Mouse (Mus musculus): ENCODE measurements at regions not wholly inside any gene's neighbourhood (a gene's known extent, or its start where the extent isn't known, plus 50 kb on each side); places are given as distances from the start of the nearest gene placed in this dataset.
"Not testable (repeated sequence)": the region's sequence is repeated elsewhere in the genome, so short reads cannot be mapped to it uniquely, and the experiment has no call there.

GRCm38 (mm10) chr6:16765354-16765753 lies 132.9 kb downstream of the Tfec start:
- no peak for DNase-seq

DNA sequence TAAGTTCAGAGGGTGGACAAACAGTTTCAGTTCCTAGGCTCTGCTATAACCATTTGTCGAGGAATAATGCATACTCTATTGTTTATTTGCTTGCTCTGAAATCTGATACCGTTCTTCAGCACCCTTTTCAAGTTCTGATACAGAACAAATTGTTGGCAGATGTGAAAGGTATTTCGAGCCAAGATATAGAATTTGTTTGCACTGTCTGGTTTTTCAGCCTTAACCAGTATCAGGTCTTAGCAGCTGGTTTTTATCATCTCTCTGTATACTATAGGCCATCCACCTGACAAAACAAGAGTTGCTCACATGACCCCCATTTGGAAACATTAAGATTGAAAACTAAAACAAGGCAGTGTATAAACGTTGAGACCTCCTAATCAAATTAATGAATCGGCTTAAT lies 133.5 kb downstream of the Tfec start:
- no peak for DNase-seq

- DNase-seq = not testable (repeated sequence)
Observed at GRCm38 (mm10) chr6:16755044-16755443, 143.2 kb downstream of the Tfec start.

DNA sequence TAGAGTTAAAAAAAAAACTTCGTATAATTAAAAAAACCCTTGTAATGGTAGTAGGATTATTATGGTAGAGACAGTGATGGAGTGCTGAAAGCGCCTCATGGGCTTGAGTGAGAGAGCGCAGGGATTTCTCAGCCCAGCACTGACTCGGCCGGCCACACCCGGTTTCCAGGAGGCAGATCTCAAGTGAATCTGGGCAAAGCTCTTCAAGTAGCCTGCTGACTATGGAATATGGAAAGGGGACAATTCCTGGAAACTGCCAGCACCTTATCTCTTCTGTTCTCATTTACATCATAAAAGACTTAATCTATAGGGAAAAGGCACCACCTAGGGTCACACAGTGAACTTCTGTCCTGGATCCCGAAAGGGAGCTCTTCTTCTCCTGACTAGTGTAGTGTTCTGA lies 165.1 kb downstream of the Tfec start:
- DNase-seq = no peak

GRCm38 (mm10) chr6:16732095-16732494 lies 166.1 kb downstream of the Tfec start:
- no peak for DNase-seq

GRCm38 (mm10) chr6:16727256-16727890 lies 170.9 kb downstream of the Tfec start:
- DNase-seq = no peak

- no peak for DNase-seq
Observed at GRCm38 (mm10) chr6:16725256-16725655, 173.0 kb downstream of the Tfec start.

DNA sequence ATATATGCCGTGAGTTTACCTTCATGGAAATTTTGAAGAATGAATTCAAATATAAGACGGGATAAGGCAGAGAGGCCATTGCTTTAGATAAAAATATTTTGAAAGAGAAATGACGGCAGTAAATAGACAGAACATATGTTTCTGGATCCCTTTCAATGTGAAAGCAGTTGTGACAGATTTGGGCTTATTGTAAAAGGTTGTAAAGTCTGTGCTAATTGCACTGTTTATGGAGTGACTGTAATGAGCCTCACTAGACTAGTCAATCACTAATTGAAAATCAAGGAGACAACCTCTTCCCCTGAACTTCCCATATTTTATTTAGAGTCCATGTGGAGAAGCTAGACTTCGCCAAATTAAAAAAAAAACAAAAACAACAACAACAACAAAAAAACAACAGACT lies 193.7 kb downstream of the Tfec start:
- no peak for DNase-seq

GRCm38 (mm10) chr6:16703412-16703746 lies 194.9 kb downstream of the Tfec start:
- no peak for DNase-seq

GRCm38 (mm10) chr6:16702706-16703411 lies 195.4 kb downstream of the Tfec start:
- no peak for DNase-seq

DNA sequence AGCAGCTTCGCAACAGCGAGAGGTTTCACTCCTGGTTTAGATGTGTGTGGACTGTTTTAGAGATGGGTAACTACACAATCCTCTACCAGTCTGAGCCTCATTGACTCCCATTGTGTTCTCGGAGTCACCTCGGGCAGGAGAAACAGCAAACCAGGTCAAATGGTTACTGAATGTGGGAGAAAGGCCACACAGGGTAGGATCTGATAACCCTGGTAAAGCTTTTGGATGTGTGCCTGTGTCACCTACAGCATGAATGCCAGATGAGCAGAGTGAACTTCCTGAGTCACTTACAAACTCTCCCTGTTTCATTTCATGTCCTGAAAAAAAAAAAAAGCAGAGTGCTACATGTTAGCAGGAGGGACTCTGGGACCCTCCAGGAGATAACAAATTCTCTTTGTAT lies 201.0 kb downstream of the Tfec start:
- no peak for DNase-seq

DNA sequence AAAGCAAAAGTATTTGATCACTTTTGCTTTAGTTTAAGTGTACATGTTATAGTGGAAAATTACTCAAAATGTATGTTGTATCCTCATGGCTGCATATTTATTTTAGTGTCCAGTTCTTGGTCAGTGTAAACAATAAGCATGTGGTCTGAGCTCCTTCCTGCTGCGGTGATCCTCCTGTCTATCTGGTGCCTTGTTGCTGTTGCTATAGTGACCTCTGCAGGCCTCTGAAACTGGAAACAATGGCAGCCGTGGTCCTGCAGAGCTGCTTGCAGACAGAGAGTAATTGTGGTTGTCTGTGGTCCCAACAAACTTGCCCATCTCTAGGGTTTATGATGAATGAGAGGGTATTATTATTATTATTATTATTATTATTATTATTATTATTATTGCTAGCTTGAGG lies 230.2 kb downstream of the Tfec start:
- peak; percentile 5 to 8 for DNase-seq

DNA sequence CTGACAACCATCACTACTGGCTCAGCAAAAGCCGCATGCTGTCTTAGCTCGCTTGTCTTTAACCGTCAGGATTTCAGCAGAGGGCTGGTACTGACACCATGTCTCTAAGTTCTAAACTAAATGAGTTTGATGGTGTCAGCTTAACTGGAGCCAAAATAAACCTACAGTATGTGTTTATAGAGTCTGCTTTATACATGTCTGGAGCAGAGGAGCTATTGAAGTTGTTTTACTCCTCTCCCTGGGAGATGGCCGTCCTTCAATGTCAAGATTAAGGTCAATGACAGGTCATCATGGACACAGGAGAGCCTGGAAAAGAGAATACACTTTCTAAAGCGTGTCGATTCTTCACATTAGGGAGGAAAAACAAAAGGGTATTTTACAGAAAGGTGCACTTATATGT lies 231.0 kb downstream of the Tfec start:
- no peak for DNase-seq

DNA sequence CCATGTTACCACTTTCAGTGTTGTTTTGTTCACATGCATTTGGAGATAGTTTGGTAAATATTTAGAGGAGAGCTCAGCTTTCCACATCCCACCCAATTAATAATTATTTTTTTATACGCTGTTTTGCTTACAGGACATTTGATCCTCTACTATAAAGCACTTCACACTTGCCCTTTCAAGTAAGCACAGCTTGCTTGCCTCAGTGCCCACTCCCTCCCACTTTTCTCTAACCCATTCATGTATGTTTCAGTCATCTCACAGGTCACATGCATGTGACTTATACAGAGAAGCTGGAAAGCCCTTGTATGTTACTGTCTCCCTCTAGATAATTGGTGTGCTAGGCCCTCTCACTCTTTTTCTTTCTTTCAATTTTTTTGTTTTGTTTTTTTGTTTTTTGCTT lies 252.0 kb downstream of the Tfec start:
- no peak for DNase-seq

DNA sequence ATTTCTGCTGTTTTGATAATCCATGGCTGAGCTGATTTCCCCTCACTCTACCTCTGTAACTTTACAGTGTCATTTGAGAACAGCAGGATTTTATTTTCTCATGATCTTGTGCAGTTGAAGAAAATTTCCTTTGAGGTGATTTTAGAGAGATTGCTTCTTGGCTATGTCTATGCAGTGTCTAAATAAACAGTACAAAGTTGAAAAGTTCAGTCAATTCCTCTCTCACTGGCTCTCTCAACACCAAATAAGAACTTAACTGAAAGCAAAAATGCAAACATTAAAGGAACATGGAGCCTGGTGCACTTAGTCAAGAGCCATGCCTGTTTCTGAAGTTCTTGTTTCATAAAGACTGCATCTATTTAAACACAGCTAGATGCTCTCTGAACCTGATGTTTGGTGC lies 254.7 kb downstream of the Tfec start:
- DNase-seq = no peak

GRCm38 (mm10) chr6:16636736-16637304 lies 261.4 kb downstream of the Tfec start:
- no peak for DNase-seq

- no peak for DNase-seq
Observed at GRCm38 (mm10) chr6:16636108-16636507, 262.1 kb downstream of the Tfec start.

DNA sequence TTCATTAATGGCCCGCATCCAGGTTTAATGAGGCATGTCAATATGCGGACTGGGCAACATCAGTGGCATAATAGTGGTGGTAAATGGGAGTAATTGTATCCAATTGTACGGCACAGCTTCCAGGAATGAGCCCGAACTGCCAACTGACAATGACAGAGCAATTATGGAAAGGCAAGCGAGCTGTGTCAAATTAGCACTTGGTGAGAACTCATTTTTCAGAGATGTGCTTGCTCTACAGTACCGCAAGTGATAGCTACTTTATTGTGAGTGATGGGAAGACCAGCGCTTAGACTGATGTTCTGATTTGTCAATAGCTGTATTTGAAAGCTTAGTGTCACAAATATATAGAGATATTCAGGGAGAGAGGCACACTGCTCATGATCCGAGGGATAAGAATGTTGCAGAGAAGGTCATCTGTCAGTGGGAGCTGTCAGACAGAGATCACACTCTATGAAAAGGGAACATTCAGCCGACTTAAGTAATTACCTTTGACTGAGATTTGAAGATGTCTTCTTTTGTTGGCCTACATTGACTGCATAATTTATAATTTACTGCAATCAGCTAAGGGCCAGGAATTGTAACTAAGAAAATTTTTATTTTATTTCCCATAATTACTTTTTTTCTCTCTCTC lies 290.7 kb downstream of the Tfec start:
- DNase-seq = no peak

GRCm38 (mm10) chr6:16606687-16607392 lies 291.4 kb downstream of the Tfec start:
- no peak for DNase-seq

GRCm38 (mm10) chr6:16592411-16592810 lies 305.8 kb downstream of the Tfec start:
- DNase-seq = no peak

GRCm38 (mm10) chr6:16582302-16582701 lies 315.9 kb downstream of the Tfec start:
- no peak for DNase-seq

GRCm38 (mm10) chr6:16581801-16582200 lies 316.4 kb downstream of the Tfec start:
- DNase-seq = no peak

GRCm38 (mm10) chr6:16575875-16576274 lies 322.4 kb downstream of the Tfec start:
- no peak for DNase-seq

Measured in kidney, postnatal 4 days (tissue).